Mouse (Mus musculus): ENCODE results near the gene Clnk. TPM values are rescaled to one million over a fixed set of nuclear protein-coding genes. Genes with fewer than 3 reads are reported as not detected.

The Clnk gene
- total RNA-seq, 2 experiments from 2014 or later, result 2.1 TPM; not detected in 1

GRCm38 (mm10) chr5:38858015-38858721 is 18.4 kb downstream of the Clnk start:
- no peak for ATAC-seq (replicated peaks; ENCODE audit: low FRiP score, low TSS enrichment, poor library complexity, severe bottlenecking)

GRCm38 (mm10) chr5:38857591-38857990 is 19.0 kb downstream of the Clnk start:
- ATAC-seq (replicated peaks; ENCODE audit: low FRiP score, low TSS enrichment, poor library complexity, severe bottlenecking), result no peak

- ATAC-seq (replicated peaks; ENCODE audit: low FRiP score, low TSS enrichment, poor library complexity, severe bottlenecking), result no peak
These were observed 26.4 kb downstream of the Clnk start for GRCm38 (mm10) chr5:38850171-38850570.

- ATAC-seq (replicated peaks; ENCODE audit: low FRiP score, low TSS enrichment, poor library complexity, severe bottlenecking), result no peak
These were observed 31.1 kb downstream of the Clnk start for GRCm38 (mm10) chr5:38845529-38845928.

GRCm38 (mm10) chr5:38844312-38844711 is 32.3 kb downstream of the Clnk start:
- ATAC-seq (replicated peaks; ENCODE audit: low FRiP score, low TSS enrichment, poor library complexity, severe bottlenecking), result no peak

GRCm38 (mm10) chr5:38839981-38840380 is 36.6 kb downstream of the Clnk start:
- ATAC-seq (replicated peaks; ENCODE audit: low FRiP score, low TSS enrichment, poor library complexity, severe bottlenecking), result no peak

GRCm38 (mm10) chr5:38827310-38827709 is 49.3 kb downstream of the Clnk start:
- no peak for ATAC-seq (replicated peaks; ENCODE audit: low FRiP score, low TSS enrichment, poor library complexity, severe bottlenecking)

- ATAC-seq (replicated peaks; ENCODE audit: low FRiP score, low TSS enrichment, poor library complexity, severe bottlenecking), result no peak
These were observed 50.0 kb downstream of the Clnk start for GRCm38 (mm10) chr5:38826586-38826985.

- ATAC-seq (replicated peaks; ENCODE audit: low FRiP score, low TSS enrichment, poor library complexity, severe bottlenecking), result no peak
These were observed 52.3 kb downstream of the Clnk start for GRCm38 (mm10) chr5:38824132-38824965.

GRCm38 (mm10) chr5:38813391-38814109 is 63.1 kb downstream of the Clnk start:
- no peak for ATAC-seq (replicated peaks; ENCODE audit: low FRiP score, low TSS enrichment, poor library complexity, severe bottlenecking)

GRCm38 (mm10) chr5:38812916-38813315 is 63.7 kb downstream of the Clnk start:
- ATAC-seq (replicated peaks; ENCODE audit: low FRiP score, low TSS enrichment, poor library complexity, severe bottlenecking), result no peak

GRCm38 (mm10) chr5:38812386-38812785 is 64.2 kb downstream of the Clnk start:
- no peak for ATAC-seq (replicated peaks; ENCODE audit: low FRiP score, low TSS enrichment, poor library complexity, severe bottlenecking)

GRCm38 (mm10) chr5:38798910-38799309 is 77.7 kb downstream of the Clnk start:
- ATAC-seq (replicated peaks; ENCODE audit: low FRiP score, low TSS enrichment, poor library complexity, severe bottlenecking), result no peak

- no peak for ATAC-seq (replicated peaks; ENCODE audit: low FRiP score, low TSS enrichment, poor library complexity, severe bottlenecking)
These were observed 81.5 kb downstream of the Clnk start for GRCm38 (mm10) chr5:38795139-38795538.

GRCm38 (mm10) chr5:38791116-38791515 is 85.5 kb downstream of the Clnk start:
- ATAC-seq (replicated peaks; ENCODE audit: low FRiP score, low TSS enrichment, poor library complexity, severe bottlenecking), result no peak

GRCm38 (mm10) chr5:38788820-38789219 is 87.8 kb downstream of the Clnk start:
- ATAC-seq (replicated peaks; ENCODE audit: low FRiP score, low TSS enrichment, poor library complexity, severe bottlenecking), result no peak

GRCm38 (mm10) chr5:38787851-38788520 is 88.6 kb downstream of the Clnk start:
- no peak for ATAC-seq (replicated peaks; ENCODE audit: low FRiP score, low TSS enrichment, poor library complexity, severe bottlenecking)

GRCm38 (mm10) chr5:38786126-38786525 is 90.5 kb downstream of the Clnk start:
- ATAC-seq (replicated peaks; ENCODE audit: low FRiP score, low TSS enrichment, poor library complexity, severe bottlenecking), result no peak

GRCm38 (mm10) chr5:38785686-38786085 is 90.9 kb downstream of the Clnk start:
- ATAC-seq (replicated peaks; ENCODE audit: low FRiP score, low TSS enrichment, poor library complexity, severe bottlenecking), result no peak

- ATAC-seq (replicated peaks; ENCODE audit: low FRiP score, low TSS enrichment, poor library complexity, severe bottlenecking), result no peak
These were observed 94.8 kb downstream of the Clnk start for GRCm38 (mm10) chr5:38781813-38782212.

Data from megakaryocyte-erythroid progenitor cell, adult 5-6 weeks (primary cell).